Mouse (Mus musculus) bone marrow macrophage, adult 2 months (primary cell): Measurements from ENCODE around the gene Ccdc175. TPM values are rescaled to one million over a fixed set of nuclear protein-coding genes. Genes with fewer than 3 reads are reported as not detected.

Source experiments
- H3K27ac ChIP-seq: 2 replicates; pipeline ENCODE4 v1.5.1; 2012; ENCODE audit warnings: low read depth, low read length; ENCODE audit not compliant: insufficient read depth
- H3K4me1 ChIP-seq: 2 replicates; pipeline ENCODE4 v1.6.1; 2012; ENCODE audit warnings: low read length; ENCODE audit not compliant: control insufficient read depth, insufficient read depth
- H3K4me3 ChIP-seq: 2 replicates; pipeline ENCODE4 v1.5.1; 2012; ENCODE audit warnings: mild to moderate bottlenecking, low read length, moderate library complexity; ENCODE audit not compliant: insufficient read depth
- CTCF ChIP-seq: IDR thresholded peaks from 2 replicates; pipeline ENCODE4 v1.5.1; 2012; ENCODE audit warnings: low read depth, mild to moderate bottlenecking, low read length, moderate library complexity
- POLR2A ChIP-seq: IDR thresholded peaks from 2 replicates; pipeline ENCODE4 v1.6.1; 2012; ENCODE audit warnings: mild to moderate bottlenecking, low read depth, low read length, borderline replicate concordance
- polyA plus RNA-seq: library from polyadenylated mRNA; stranded (reverse); fragments of >200 nt; gene quantifications from 2 replicates; pipeline ENCODE4 v1.2.4, GENCODE M21; 2012; ENCODE audit not compliant: missing spikeins, insufficient read depth, insufficient read length

The Ccdc175 gene
- polyA plus RNA-seq, 1 experiment, result not detected

- no peaks in the 10 kb centered on the region for H3K4me1 ChIP-seq
- no peak overlapping the region for H3K4me3 ChIP-seq
- TF ChIP-seq CTCF (no peak), POLR2A (no peak)
- H3K27ac ChIP-seq, result no peak overlapping the region
Measured at GRCm38 (mm10) chr12:72197925-72198486, 13.2 kb upstream of the Ccdc175 start.

GRCm38 (mm10) chr12:72197434-72197833 is 12.6 kb upstream of the Ccdc175 start:
- Histone ChIP-seq H3K27ac (no peak overlapping the region), H3K4me1 (no peaks in the 10 kb centered on the region), H3K4me3 (no peak overlapping the region)
- TF ChIP-seq POLR2A, result no peak
- no peak for TF ChIP-seq CTCF

- TF ChIP-seq POLR2A (no peak), CTCF (no peak)
- Histone ChIP-seq H3K4me3 (no peak overlapping the region), H3K27ac (no peak overlapping the region), H3K4me1 (no peaks in the 10 kb centered on the region)
Measured at GRCm38 (mm10) chr12:72179561-72179960, 5.3 kb downstream of the Ccdc175 start.

- no peak overlapping the region for H3K4me3 ChIP-seq
- no peak overlapping the region for H3K27ac ChIP-seq
- no peaks in the 10 kb centered on the region for H3K4me1 ChIP-seq
- TF ChIP-seq POLR2A (no peak), CTCF (no peak)
Measured at GRCm38 (mm10) chr12:72178322-72178721, 6.5 kb downstream of the Ccdc175 start.

GRCm38 (mm10) chr12:72158421-72158820 is 26.4 kb downstream of the Ccdc175 start:
- TF ChIP-seq POLR2A, result no peak
- no peak for TF ChIP-seq CTCF
- Histone ChIP-seq H3K4me3 (no peak overlapping the region), H3K4me1 (no peaks in the 10 kb centered on the region)

GRCm38 (mm10) chr12:72150786-72151185 is 34.0 kb downstream of the Ccdc175 start:
- Histone ChIP-seq H3K27ac (no peak overlapping the region), H3K4me1 (no peaks in the 10 kb centered on the region), H3K4me3 (no peak overlapping the region)
- TF ChIP-seq POLR2A (no peak), CTCF (no peak)

More at GRCm38 (mm10) chr12:72158421-72158820, 26.4 kb downstream of the Ccdc175 start:
- H3K27ac ChIP-seq, result no peak overlapping the region

- H3K4me3 ChIP-seq, result no peak overlapping the region
- TF ChIP-seq CTCF, result no peak
- no peak for TF ChIP-seq POLR2A
- no peak overlapping the region for H3K27ac ChIP-seq
- H3K4me1 ChIP-seq, result no peaks in the 10 kb centered on the region
Measured at GRCm38 (mm10) chr12:72129203-72129602, 55.6 kb downstream of the Ccdc175 start.

GRCm38 (mm10) chr12:72115686-72116345 is 69.0 kb downstream of the Ccdc175 start:
- Histone ChIP-seq H3K4me1 (no peaks in the 10 kb centered on the region), H3K27ac (no peak overlapping the region), H3K4me3 (no peak overlapping the region)
- no peak for TF ChIP-seq POLR2A
- no peak for TF ChIP-seq CTCF

- no peak overlapping the region for H3K27ac ChIP-seq
- H3K4me1 ChIP-seq, result no peaks in the 10 kb centered on the region
- TF ChIP-seq CTCF (no peak), POLR2A (no peak)
- no peak overlapping the region for H3K4me3 ChIP-seq
Measured at GRCm38 (mm10) chr12:72115126-72115525, 69.7 kb downstream of the Ccdc175 start.

- no peak overlapping the region for H3K27ac ChIP-seq
- H3K4me1 ChIP-seq, result no peaks in the 10 kb centered on the region
- TF ChIP-seq CTCF (no peak; the same call in 1 of the 2 replicates), POLR2A (no peak)
- no peak overlapping the region for H3K4me3 ChIP-seq
Measured at GRCm38 (mm10) chr12:72104525-72105281, 80.1 kb downstream of the Ccdc175 start.
